Mouse (Mus musculus): Measurements from ENCODE around the gene Pxylp1.

GRCm38 (mm10) chr9:96869542-96869941, 22.9 kb downstream of the Pxylp1 start:
- TF ChIP-seq POLR2A (IDR thresholded peaks at IDR 0.05; ENCODE audit: extremely low read depth, insufficient read depth, low read length) = no peak
- TF ChIP-seq CTCF (IDR thresholded peaks at IDR 0.05; ENCODE audit: extremely low read depth, insufficient read depth, low read length) = no peak
